Mouse (Mus musculus) lung, postnatal 0 days (tissue): ENCODE measurements around the gene Dhrs7c.

Source experiments
- CTCF ChIP-seq: IDR thresholded peaks from 2 replicates; pipeline ENCODE4 v1.5.1; 2016; ENCODE audit warnings: antibody characterized with exemption, mild to moderate bottlenecking
- EP300 ChIP-seq: IDR thresholded peaks from 2 replicates; pipeline ENCODE4 v1.6.1; 2016; ENCODE audit warnings: antibody characterized with exemption, mild to moderate bottlenecking, control low read depth

DNA sequence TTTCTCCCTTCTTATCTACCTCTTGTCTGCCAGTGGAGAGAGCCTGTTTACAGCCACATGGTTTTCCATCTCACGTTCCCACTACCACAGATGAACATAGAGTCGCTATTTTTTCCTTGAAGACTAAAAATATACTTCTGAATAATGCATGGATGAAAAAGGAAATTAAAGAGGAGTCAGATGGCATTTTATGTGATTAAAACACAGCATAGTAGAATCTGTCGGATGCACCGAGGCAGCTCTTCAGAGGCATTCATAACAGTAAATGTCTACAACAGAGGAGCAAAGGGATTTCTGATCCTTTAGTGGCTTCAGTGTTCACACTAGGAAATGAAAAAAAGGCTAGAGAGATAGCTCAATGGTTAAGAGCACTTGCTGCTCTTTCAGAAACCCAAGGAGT is 47.2 kb downstream of the Dhrs7c start:
- TF ChIP-seq EP300, result no peak
- TF ChIP-seq CTCF, result no peak
